Mouse (Mus musculus) C2C12 (cell line): Measurements from ENCODE around the gene Cxcl17.

Experiments used
- CEBPB ChIP-seq: IDR thresholded peaks from one replicate; pipeline ENCODE4 v1.6.1; 2011; ENCODE audit warnings: low read depth, mild to moderate bottlenecking, control low read depth, moderate library complexity
- CTCF ChIP-seq: IDR thresholded peaks from one replicate; pipeline ENCODE4 v1.5.1; 2011; ENCODE audit not compliant: control insufficient read depth, insufficient read depth, insufficient read length
- MAX ChIP-seq: IDR thresholded peaks from one replicate; pipeline ENCODE4 v1.6.1; 2011; ENCODE audit warnings: mild to moderate bottlenecking, control low read depth
- MYOD1 ChIP-seq: IDR thresholded peaks from one replicate; pipeline ENCODE4 v1.6.1; 2011; ENCODE audit warnings: low read depth; ENCODE audit not compliant: control insufficient read depth, insufficient read length
- MYOG ChIP-seq: IDR thresholded peaks from one replicate; pipeline ENCODE4 v1.6.1; 2011; ENCODE audit not compliant: control insufficient read depth, insufficient read length; ENCODE audit errors: extremely low read depth
- USF1 ChIP-seq: IDR thresholded peaks from one replicate; pipeline ENCODE4 v1.6.1; 2011; ENCODE audit warnings: low read depth, mild to moderate bottlenecking, control low read depth, moderate library complexity

DNA sequence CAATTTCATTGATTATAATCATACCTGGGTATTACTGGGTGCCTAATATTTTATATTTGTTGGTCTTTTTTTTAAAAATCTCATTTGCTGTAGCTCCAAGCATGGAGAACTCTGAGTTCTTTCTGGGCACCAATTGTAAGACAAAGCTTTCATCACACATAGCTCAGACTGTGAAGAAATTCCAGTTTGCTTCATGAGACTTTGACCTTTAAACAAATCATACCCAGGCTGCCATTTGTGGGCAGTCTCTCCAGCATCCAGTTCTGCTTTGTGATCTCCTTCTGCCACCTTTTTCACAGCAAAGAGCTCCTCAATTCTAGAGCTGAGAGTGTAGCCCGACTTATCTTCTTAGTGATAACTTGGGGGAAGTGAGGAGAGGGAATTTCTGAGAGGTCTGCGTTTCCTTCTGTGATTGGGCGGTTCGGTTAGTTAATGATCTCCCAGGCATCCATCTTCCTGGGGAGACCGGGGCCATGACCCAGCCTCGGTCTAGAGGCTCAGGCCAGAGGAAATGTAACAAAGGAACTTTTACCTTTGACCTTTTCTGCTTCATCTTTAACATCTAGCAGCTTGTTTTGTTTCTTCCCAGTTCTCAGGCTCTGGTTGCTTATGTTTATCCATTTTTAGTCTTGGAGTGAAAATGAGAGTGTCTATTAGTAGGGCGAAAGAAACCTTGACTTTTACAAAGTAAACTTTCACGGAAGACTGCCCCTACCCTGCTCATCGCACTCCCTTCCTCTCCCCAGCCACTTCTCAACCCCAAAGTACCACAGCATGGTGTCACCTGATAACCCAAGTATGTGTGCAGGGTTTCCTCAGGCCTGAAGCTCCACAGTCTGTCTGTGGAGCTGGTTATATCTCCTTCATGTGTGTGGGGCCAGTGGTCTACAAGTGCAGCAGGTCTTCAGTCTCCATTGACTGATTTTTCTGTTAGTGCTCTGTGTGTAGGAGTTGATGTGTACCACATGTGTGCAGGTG lies 37.5 kb upstream of the Cxcl17 start:
- TF ChIP-seq CTCF = no peak
- no peak for TF ChIP-seq MYOG
- TF ChIP-seq MAX = no peak
- no peak for TF ChIP-seq CEBPB
- no peak for TF ChIP-seq USF1
- TF ChIP-seq MYOD1 = no peak
